Mouse (Mus musculus) lung, embryonic 14.5 days (tissue): ENCODE data around the gene Colgalt1. TPM values are rescaled to one million over a fixed set of nuclear protein-coding genes. Genes with fewer than 3 reads are reported as not detected.

Experiments used
- ATAC-seq: fragments of 200-750 bp; cut with Nextera tagmentation; 2 replicates; pipeline ENCODE4 v1.8.0; 2017; ENCODE audit warnings: mild to moderate bottlenecking, moderate TSS enrichment, moderate library complexity; ENCODE audit not compliant: insufficient read depth
- DNase-seq: peaks from one replicate; pipeline ENCODE4 v3.0.0-alpha.2; 2015
- H3K27ac ChIP-seq: fragments of 300-500 bp; sonication (generic); 2 replicates; pipeline ENCODE4 v1.5.1; 2014; ENCODE audit warnings: low read depth, mild to moderate bottlenecking, moderate library complexity
- H3K27me3 ChIP-seq: fragments of 300-500 bp; sonication (generic); 2 replicates; pipeline ENCODE4 v1.6.1; 2014; ENCODE audit warnings: low read length, control low read depth; ENCODE audit not compliant: insufficient read depth
- H3K36me3 ChIP-seq: fragments of 300-500 bp; sonication (generic); 2 replicates; pipeline ENCODE4 v1.6.1; 2014; ENCODE audit warnings: control low read depth; ENCODE audit not compliant: insufficient read depth
- H3K4me1 ChIP-seq: fragments of 300-500 bp; sonication (generic); 2 replicates; pipeline ENCODE4 v1.6.1; 2014; ENCODE audit warnings: antibody characterized with exemption, control low read depth; ENCODE audit not compliant: insufficient read depth
- H3K4me2 ChIP-seq: fragments of 300-500 bp; sonication (generic); 2 replicates; pipeline ENCODE4 v1.6.1; 2014; ENCODE audit warnings: mild to moderate bottlenecking
- H3K4me3 ChIP-seq: fragments of 300-500 bp; sonication (generic); 2 replicates; pipeline ENCODE4 v1.5.1; 2014; ENCODE audit warnings: low read depth, low read length
- H3K9ac ChIP-seq: fragments of 300-500 bp; sonication (generic); 2 replicates; pipeline ENCODE4 v1.6.1; 2014
- H3K9me3 ChIP-seq: fragments of 300-500 bp; sonication (generic); 2 replicates; pipeline ENCODE4 v1.6.1; 2016; ENCODE audit warnings: low read depth, low read length, control low read depth
- CTCF ChIP-seq: IDR thresholded peaks from 2 replicates; pipeline ENCODE4 v1.5.1; 2016; ENCODE audit warnings: antibody characterized with exemption, low read depth
- WGBS: fragments of 180-500 bp; shearing (Covaris S2); extraction: QIAGEN DNeasy Blood & Tissue Kit; methylation state at CpG from one replicate; pipeline ENCODE4 v1.1.7; 2014; 5-methylcytosine and 5-hydroxymethylcytosine counted together
- polyA plus RNA-seq: library from polyadenylated mRNA; unstranded; fragments of >200 nt; fragmentation: Nextera tagmentation; extraction: Ambion mirVana; gene quantifications from 2 replicates; pipeline ENCODE4 v1.2.1, GENCODE M21; 2014

Colgalt1 gene
- polyA plus RNA-seq, 1 experiment from 2014 or later, result 90.5 TPM

DNA sequence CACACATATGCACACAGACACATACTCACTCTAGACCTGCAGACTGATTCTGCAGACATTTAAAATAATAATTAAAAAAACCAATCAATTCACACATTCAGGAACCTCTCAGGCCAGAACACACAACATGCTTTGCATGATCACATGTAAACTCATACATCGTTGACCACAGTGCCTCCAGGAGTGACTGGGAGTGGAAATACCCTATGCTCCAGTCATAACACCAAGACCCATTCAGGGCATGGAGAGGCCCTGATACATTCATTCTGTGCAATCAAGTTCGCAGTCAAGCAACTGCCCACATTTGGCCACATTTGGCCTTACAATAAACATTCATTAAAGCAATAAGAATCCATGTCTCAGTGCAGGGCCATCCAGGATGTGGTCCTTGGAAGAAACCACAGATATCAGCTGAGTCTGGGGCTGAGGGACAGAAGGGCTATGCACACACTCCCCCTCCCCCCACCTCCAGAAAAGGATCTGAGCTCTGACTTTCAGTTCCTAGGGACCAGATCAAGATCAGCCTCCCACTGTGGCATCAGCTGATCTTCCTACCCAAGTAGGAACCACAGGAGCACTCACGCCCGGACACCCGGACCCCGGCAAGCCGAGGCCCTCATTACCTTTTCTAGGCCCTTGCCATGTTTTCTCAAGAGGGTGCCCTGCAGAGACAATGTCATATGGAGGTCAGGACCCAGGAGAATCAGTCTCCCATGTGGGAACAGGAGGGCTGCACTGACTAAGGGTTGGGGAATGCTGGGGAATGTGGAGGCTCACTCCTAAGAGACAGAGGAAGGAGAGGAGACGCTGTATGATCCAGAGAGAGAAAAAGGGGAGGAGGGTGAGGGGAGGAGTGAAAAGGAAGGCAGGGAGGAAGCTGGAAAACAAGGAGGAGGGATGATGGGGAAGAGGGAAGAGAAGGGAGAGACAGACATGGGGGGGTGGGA lies 26.6 kb downstream of the Colgalt1 start:
- DNase-seq, result no peak
- no peak overlapping the region for H3K4me3 ChIP-seq
- H3K9me3 ChIP-seq, result peaks cover 5% of the 10 kb centered on the region; the same call in 1 of the 2 replicates
- H3K27me3 ChIP-seq, result peaks cover 13% of the 10 kb centered on the region; the same call in 1 of the 2 replicates
- 48% methylated on average over 8 of the region's 8 CpGs for WGBS
- no peak for TF ChIP-seq CTCF
- no peaks in the 10 kb centered on the region for H3K36me3 ChIP-seq
- H3K4me2 ChIP-seq, result no peak overlapping the region
- H3K4me1 ChIP-seq, result peaks cover 3% of the 10 kb centered on the region; the same call in 1 of the 2 replicates
- no peak overlapping the region for H3K9ac ChIP-seq
- ATAC-seq, result no peak
- no peak overlapping the region for H3K27ac ChIP-seq

- H3K4me1 ChIP-seq, result peaks cover 3% of the 10 kb centered on the region; the same call in 1 of the 2 replicates
- H3K9me3 ChIP-seq, result no peaks in the 10 kb centered on the region
- WGBS, result 70% methylated on average over 6 of the region's 6 CpGs
- H3K36me3 ChIP-seq, result no peaks in the 10 kb centered on the region
- no peak overlapping the region for H3K9ac ChIP-seq
- no peak overlapping the region for H3K4me2 ChIP-seq
- no peak overlapping the region for H3K27ac ChIP-seq
- TF ChIP-seq CTCF, result no peak
- H3K27me3 ChIP-seq, result peaks cover 13% of the 10 kb centered on the region; the same call in 1 of the 2 replicates
- no peak overlapping the region for H3K4me3 ChIP-seq
- DNase-seq (no peak), ATAC-seq (no peak)
Measured at GRCm38 (mm10) chr8:71638321-71638720, 27.5 kb downstream of the Colgalt1 start.

- H3K36me3 ChIP-seq, result no peaks in the 10 kb centered on the region
- 84% methylated on average over 4 of the region's 4 CpGs for WGBS
- no peak overlapping the region for H3K4me2 ChIP-seq
- no peak for TF ChIP-seq CTCF
- no peak overlapping the region for H3K4me3 ChIP-seq
- ATAC-seq (no peak), DNase-seq (no peak)
- no peaks in the 10 kb centered on the region for H3K9me3 ChIP-seq
- H3K27me3 ChIP-seq, result peaks cover 7% of the 10 kb centered on the region; the same call in 1 of the 2 replicates
- H3K27ac ChIP-seq, result no peak overlapping the region
- no peak overlapping the region for H3K9ac ChIP-seq
- H3K4me1 ChIP-seq, result 0 out of 2 replicates have a peak, but pooled peaks cover under 1% of the 10 kb centered on the region
Measured at GRCm38 (mm10) chr8:71639318-71639717, 28.5 kb downstream of the Colgalt1 start.

DNA sequence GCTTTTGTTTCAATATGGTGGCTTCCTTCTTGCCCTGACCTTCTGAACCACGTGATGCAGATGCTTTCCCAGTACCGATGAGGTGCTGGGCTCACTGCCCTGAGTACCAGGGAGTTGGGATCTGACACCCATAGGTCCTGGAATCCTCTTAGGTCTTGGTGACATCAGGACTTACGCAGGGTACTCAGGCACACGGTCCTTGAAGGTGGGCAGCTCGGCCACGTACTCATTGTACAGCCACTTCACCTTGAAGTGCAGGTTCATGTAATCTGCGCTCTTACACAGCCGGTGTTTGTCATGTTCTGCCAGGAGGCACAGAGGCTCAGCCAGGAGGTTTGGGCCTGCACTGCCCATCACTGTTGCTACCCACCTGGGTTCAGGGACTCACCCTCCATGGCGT lies 34.7 kb downstream of the Colgalt1 start:
- no peak overlapping the region for H3K4me2 ChIP-seq
- no peak for ATAC-seq
- no peaks in the 10 kb centered on the region for H3K4me1 ChIP-seq
- DNase-seq, result no peak
- no peak overlapping the region for H3K9ac ChIP-seq
- no peak overlapping the region for H3K27ac ChIP-seq
- no peak for TF ChIP-seq CTCF
- no peak overlapping the region for H3K4me3 ChIP-seq
- 55% methylated on average over 9 of the region's 9 CpGs for WGBS
- no peaks in the 10 kb centered on the region for H3K9me3 ChIP-seq
- no peaks in the 10 kb centered on the region for H3K36me3 ChIP-seq
- no peaks in the 10 kb centered on the region for H3K27me3 ChIP-seq

GRCm38 (mm10) chr8:71654600-71654999 lies 43.8 kb downstream of the Colgalt1 start:
- peak; percentile 48 for DNase-seq
- no peaks in the 10 kb centered on the region for H3K4me1 ChIP-seq
- no peak overlapping the region for H3K9ac ChIP-seq
- peak; percentile 50 for ATAC-seq
- no peaks in the 10 kb centered on the region for H3K36me3 ChIP-seq
- TF ChIP-seq CTCF, result no peak
- peak overlapping the region; percentile 8; the same call in 1 of the 2 replicates for H3K4me3 ChIP-seq
- no peaks in the 10 kb centered on the region for H3K9me3 ChIP-seq
- H3K27me3 ChIP-seq, result peaks cover 48% of the 10 kb centered on the region
- under 1% methylated on average over 24 of the region's 24 CpGs for WGBS
- H3K4me2 ChIP-seq, result peak overlapping the region; percentile 41
- no peak overlapping the region for H3K27ac ChIP-seq

DNA sequence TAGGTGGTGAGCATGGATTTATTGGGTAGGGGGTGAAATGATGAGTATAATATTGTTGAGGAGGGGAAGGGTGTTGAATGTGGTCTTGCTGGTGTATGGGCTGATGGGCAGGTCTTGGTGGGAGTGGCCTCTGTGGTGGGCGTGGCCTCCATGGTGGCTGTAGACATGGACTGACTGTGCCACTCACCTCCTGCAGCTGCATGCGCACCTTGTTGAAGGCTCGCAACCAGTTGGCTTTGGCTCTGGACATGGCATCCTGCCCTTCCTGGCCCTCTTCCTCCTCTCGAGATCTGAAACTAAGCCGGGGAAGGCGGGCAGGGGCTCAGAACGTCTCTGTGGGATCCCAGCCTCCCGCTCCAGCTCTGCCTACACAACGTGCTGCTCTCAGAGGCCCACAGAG lies 47.0 kb downstream of the Colgalt1 start:
- no peaks in the 10 kb centered on the region for H3K9me3 ChIP-seq
- H3K4me1 ChIP-seq, result no peaks in the 10 kb centered on the region
- no peak overlapping the region for H3K9ac ChIP-seq
- H3K27me3 ChIP-seq, result peaks cover 54% of the 10 kb centered on the region
- ATAC-seq (no peak), DNase-seq (no peak)
- no peak overlapping the region for H3K4me2 ChIP-seq
- no peaks in the 10 kb centered on the region for H3K36me3 ChIP-seq
- H3K27ac ChIP-seq, result no peak overlapping the region
- no peak for TF ChIP-seq CTCF
- 26% methylated on average over 9 of the region's 9 CpGs for WGBS
- no peak overlapping the region for H3K4me3 ChIP-seq

DNA sequence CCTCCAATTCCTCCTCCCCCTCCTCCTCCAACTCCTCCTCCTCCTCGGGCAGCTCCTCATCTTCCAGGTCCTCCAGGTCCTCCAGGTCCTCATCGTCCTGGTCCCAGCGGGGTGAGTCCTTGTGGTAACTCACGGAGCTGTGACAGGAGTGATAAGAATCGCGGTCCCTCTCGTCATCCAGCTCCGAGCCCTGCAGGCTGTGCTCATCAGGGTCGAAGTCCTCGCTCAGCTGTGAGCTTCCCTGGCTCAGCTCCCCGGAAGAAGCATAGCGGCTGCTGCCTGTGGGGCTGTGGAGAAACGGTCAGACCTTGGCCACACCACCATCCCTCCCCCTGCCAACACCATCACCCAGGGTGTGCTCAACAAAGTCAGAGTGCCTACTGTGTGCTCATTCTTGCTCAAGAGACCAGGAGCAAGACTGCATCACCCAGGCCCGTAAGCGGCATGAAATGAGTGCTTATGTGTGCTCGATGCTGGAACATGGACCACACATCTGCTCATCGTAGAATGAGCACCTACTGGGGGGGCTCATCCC lies 47.8 kb downstream of the Colgalt1 start:
- no peak overlapping the region for H3K9ac ChIP-seq
- no peak overlapping the region for H3K4me3 ChIP-seq
- 27% methylated on average over 17 of the region's 17 CpGs for WGBS
- H3K27ac ChIP-seq, result no peak overlapping the region
- H3K9me3 ChIP-seq, result no peaks in the 10 kb centered on the region
- ATAC-seq, result no peak
- no peaks in the 10 kb centered on the region for H3K36me3 ChIP-seq
- TF ChIP-seq CTCF, result no peak
- no peak overlapping the region for H3K4me2 ChIP-seq
- H3K27me3 ChIP-seq, result peaks cover 54% of the 10 kb centered on the region
- no peak for DNase-seq
- no peaks in the 10 kb centered on the region for H3K4me1 ChIP-seq
